Mouse (Mus musculus): ENCODE results near the gene Ccdc86. TPM values are rescaled to one million over a fixed set of nuclear protein-coding genes. Genes with fewer than 3 reads are reported as not detected.
A peak's percentile ranks its signal among the peaks of the same experiment; 100 is the strongest.

Ccdc86 gene
- total RNA-seq, 1 experiment from 2014 or later = 14.3 TPM

DNA sequence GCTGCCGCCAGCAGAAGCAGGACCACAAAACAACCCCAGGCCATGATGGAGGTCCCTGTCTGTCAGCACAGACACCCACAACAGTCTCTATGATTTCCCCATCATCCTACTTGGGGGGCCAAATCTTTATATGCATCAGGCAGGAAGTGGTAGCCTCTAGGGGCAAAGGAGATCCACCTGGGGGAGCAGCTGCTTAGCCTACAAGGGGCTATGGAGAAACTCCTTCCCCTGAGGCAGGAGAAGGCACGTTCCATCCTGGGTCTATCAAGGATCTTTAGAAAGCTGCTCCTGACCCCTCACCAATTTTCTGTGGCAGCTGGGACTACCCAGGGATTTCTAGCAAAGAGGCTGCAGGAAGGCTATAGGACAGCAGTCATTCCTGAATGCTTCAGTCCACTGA is 28.5 kb downstream of the Ccdc86 start, which contains the start of gene Zp1:
Zp1 (minus strand) TSS at position 101 of the 400 bp plus-strand sequence.
- ATAC-seq (ENCODE audit: extremely low read depth, insufficient number of reproducible peaks, low FRiP score, poor library complexity, severe bottlenecking) = no peak

DNA sequence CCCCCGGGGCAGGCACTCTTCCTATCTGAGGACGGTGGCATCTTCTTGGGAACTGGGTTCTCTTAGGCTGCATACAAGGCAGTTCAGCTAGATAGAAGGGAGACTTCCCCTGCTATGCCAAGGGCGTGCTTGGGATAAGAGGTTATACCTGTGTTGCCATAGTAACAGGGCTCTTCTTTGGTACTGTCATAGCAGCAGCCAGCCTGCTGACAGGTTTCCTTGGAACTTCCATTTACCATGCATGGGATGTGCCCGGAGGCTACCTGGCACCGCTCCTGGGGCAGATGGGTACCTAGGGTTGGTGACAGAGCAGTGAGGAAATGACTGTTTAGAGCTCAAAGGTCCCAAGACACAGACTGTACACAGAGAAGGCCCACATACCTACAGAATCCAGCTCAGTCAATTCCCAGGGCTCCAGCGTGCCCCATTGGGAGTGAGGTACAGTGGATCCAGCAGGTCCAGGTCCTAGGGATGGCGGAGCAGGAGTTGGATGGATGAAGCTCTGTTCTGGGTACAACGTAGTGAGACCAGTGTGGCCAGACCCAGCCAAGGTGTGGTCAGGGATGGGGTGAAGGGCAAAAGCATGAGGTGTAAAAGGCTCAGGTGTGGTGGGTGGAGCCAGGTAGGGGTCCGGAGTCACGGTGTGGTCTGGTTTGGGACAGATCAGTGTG is 30.6 kb downstream of the Ccdc86 start:
- no peak for ATAC-seq (ENCODE audit: extremely low read depth, insufficient number of reproducible peaks, low FRiP score, poor library complexity, severe bottlenecking)

DNA sequence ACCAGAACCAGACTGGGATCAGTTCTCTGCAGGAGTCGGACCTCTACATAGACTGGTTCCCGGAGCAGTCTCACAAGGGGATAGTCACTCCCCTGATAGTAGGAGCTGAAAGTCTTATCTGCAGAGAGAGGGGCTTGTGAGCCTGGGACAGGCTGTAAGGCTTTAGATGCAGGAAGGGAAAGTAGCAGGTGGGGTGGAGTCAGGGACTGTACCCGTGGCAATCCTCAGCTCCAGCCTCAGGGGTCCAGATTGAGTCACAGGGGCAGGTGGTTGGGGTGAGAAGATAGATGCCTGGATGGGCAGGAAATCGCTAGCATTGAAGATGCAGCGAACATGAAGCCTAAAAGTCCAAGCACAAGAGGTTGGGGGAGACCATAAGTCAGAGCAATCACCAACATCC is 32.6 kb downstream of the Ccdc86 start:
- no peak for ATAC-seq (ENCODE audit: extremely low read depth, insufficient number of reproducible peaks, low FRiP score, poor library complexity, severe bottlenecking)

DNA sequence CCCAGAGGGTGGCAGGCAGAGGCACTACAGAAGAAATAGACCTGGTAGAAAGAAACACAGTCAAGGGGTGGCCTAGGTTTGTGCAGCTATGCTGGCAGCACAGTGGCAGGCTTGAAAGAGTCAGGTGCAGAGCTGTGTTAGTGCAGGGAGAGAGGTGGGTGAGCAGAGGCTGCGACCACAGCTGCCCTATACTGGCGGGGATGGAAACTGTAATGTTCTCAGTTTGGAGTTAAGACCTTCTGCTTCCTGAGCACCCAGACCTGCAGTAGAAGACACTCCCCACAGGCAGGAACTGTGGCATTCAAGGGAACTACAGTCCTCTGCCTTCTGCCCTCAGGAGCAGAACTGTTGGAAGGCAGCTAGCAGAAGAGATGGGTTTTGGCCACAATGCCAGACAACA is 34.2 kb downstream of the Ccdc86 start:
- no peak for ATAC-seq (ENCODE audit: extremely low read depth, insufficient number of reproducible peaks, low FRiP score, poor library complexity, severe bottlenecking)

DNA sequence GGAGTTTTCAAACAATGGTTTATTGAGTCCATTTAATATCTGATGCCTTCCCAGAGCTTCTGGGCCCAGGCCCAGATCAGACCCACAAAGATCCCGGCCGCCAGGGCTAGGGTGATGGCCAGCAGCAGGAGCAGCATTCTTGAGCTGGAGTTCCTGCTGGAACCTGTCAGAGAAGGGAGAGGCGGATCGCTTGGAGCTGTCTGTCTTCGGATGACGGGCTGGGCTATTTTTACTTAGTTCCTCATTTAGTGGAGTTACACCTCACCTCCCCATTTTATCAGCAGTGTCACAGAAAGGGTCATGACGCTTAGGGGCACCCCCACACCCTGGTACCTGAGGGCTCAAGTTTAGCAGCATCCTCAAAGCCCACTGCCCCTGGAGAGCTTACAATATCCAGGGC is 34.8 kb downstream of the Ccdc86 start:
- ATAC-seq (ENCODE audit: extremely low read depth, insufficient number of reproducible peaks, low FRiP score, poor library complexity, severe bottlenecking) = peak; percentile 55

DNA sequence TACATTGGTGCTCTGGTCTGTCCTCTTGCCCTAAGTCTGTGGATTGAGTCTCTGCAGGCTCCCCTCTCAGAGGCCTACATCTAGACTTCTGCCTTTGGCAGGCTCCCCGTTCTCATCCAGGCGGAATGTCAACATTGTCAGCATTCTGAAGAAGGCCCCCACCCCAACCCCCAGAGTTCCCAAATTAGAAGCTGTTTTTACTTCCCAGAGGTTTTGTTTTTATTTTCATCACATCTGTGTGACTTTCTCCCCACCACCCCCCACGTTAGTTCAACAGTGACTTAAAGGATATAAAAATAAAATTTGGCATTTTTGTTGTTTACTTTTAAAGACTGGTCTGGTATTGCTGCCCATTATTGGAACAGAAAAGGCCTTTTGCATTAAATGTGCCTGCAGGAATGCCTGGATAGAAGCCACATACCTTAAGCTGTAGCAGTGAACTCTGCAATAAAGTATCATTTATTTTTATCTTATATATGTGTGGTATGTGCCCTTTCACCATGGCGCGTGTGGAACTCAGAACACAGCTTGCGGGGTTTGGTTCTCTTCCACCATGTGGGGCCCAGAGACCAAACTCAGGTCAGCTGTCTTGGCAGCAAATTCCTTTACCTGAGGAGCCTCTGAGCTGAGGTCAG is 39.9 kb downstream of the Ccdc86 start:
- no peak for ATAC-seq (ENCODE audit: extremely low read depth, insufficient number of reproducible peaks, low FRiP score, poor library complexity, severe bottlenecking)

DNA sequence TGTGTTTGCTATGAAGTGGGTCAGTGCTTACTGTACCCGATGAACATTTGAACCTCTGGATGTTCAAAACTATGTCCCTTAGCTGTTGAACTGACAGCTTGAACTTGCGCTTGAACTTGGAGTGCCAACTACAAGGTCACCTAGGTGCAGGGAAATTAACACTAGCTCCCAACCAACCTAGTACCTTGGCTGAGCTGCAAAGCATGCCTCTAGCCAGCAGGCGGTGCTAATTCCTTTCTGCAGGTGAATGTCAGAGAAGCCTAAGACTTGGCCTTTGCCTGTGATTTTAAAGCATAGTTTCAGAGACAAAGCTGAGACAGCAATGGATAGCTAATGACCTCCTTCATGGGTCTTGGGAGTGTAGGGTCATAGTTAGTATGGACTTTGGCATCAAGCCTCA is 41.2 kb downstream of the Ccdc86 start:
- ATAC-seq (ENCODE audit: extremely low read depth, insufficient number of reproducible peaks, low FRiP score, poor library complexity, severe bottlenecking) = peak; percentile 43; the same call in 1 of the 2 replicates

DNA sequence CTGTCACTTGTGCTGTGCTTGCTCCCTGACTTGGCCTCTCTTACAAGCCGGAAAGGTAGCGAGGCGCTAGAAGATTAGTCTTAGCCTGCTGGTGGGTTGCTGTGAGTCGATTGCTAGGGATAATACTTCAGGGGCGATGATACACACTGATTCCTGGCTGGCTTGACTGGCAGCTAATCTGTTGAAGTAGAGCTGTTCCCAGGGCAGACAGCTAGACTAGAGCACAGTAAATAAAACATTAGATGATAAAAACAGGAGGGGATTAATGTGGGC is 43.4 kb downstream of the Ccdc86 start:
- ATAC-seq (ENCODE audit: extremely low read depth, insufficient number of reproducible peaks, low FRiP score, poor library complexity, severe bottlenecking) = no peak

DNA sequence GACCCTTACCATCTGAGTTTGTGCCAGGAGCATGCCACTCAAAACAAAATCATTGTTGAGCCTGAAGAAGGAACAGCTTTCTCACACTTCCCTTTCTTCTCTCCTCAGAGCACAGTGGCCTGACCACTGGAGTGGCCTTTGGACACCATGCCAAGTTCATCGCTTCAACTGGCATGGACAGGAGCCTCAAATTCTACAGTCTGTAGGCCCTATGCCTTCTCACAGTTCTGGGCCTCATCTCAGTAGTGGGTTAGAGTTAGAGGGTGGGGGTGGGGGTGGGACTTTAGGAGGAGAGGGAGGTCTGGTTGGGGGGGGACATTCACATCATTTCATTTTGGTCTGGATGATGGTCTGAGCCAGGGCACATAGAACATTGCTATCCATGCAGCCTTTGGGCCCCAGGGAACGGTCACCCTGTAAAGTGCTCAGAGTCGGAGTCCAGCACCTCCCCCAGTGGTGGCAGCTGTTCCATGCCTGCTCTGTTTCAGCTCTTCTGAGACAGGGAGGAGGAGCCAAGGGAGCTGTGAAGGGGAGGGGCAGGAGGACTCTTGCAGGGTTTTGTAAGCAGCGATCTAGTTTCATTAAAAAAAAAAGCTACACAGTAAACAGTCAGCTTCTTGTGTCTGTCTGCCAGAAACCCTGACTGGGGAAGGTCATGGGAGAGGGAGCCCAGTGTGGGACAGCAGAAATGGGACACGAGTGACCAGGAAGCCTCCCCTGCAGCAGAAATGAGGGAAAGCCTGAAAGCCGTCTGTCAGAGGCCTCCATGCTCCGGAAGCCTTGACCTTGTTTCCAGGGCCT is 43.9 kb downstream of the Ccdc86 start:
- no peak for ATAC-seq (ENCODE audit: extremely low read depth, insufficient number of reproducible peaks, low FRiP score, poor library complexity, severe bottlenecking)

DNA sequence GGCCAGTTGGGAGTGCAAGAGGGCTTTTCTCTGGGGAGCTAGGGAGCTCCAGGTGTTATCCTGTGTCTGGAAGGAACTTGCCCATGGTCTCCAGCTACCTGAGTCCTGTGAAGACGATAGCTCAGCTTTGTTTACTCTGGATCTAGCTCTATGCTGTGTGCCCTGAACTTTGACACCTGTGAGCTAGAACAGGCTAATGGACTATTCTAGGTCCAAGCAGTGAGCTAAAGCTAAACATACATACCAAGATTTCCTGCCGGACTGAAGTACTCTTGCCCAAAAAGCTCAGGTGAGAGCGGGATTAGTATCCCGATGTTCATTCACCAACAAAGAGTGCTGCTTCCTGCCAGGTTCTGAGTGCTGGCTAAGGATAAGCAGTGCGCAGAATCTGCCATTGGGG is 44.6 kb downstream of the Ccdc86 start:
- ATAC-seq (ENCODE audit: extremely low read depth, insufficient number of reproducible peaks, low FRiP score, poor library complexity, severe bottlenecking) = no peak

DNA sequence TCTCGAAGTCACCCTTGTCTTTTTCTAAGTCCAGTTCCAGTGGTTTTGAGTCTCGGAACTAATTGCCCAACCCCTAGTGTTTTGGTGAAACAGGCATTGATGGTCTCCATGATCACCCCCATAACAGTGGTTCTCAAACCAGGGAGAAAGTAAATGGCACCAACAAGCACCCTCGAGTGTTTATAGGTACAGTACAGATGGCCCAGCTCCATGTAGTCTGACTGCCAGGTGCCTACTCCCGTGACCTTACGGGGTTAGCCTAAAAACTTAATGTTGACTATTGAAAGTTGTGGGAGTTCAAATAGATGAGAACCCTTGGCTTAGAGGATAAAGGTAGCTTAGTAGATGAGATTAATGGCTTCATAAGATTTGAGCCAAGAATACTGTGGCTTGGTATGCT is 48.0 kb downstream of the Ccdc86 start:
- no peak for ATAC-seq (ENCODE audit: extremely low read depth, insufficient number of reproducible peaks, low FRiP score, poor library complexity, severe bottlenecking)

DNA sequence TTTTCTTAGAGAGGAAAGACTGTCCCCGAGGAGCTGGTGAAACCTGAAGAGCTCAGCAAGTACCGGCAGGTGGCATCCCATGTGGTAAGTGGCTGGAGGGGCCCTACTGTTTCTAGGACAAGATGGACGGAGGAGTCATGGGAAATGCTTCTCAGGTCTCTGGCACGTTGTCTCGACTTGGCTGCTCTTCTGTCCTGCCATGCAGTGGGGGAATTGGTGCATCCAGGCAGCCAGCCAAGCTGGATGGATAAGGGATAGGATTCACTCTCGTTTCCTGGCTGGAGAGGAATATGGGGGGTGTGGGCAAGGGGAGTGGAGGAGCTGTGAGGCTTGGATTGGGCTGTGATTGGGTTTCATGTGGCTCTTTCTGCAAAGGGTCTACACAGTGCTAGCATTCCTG is 48.8 kb downstream of the Ccdc86 start:
- no peak for ATAC-seq (ENCODE audit: extremely low read depth, insufficient number of reproducible peaks, low FRiP score, poor library complexity, severe bottlenecking)

DNA sequence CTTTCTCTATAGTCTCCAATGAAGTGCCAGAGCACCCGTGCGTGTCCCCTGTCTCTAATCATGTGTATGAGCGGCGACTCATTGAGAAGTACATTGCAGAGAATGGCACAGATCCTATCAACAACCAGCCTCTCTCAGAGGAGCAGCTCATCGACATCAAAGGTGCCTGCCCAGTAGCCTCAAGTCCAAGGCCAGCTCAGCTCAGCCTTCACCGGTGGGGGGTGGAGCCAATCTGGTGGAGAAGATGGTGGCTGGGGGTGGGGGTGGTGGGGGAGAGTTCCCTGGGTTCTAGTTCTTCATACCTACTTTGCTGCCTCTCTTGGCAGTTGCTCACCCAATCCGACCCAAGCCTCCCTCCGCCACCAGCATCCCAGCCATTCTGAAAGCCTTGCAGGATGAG is 51.6 kb downstream of the Ccdc86 start:
- no peak for ATAC-seq (ENCODE audit: extremely low read depth, insufficient number of reproducible peaks, low FRiP score, poor library complexity, severe bottlenecking)

DNA sequence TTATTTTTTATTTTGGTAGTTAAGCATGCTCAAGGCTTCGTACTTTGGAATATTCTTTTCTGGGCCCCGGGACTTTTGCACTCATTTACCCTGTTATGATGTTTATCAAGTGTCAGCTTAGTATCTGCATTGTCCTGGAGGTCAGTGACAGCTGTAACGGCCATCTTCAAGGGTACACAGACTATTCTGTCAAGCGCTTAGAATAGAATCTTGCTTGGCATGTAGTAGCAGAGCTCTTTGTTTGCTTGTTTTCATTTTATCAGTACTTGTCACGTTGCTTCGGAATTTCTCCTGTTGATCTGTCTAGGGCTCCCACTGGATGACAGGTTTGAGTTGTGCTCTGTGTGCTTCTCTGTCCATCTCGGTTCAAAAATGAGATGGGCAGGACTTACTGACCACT is 52.2 kb downstream of the Ccdc86 start:
- ATAC-seq (ENCODE audit: extremely low read depth, insufficient number of reproducible peaks, low FRiP score, poor library complexity, severe bottlenecking) = no peak

DNA sequence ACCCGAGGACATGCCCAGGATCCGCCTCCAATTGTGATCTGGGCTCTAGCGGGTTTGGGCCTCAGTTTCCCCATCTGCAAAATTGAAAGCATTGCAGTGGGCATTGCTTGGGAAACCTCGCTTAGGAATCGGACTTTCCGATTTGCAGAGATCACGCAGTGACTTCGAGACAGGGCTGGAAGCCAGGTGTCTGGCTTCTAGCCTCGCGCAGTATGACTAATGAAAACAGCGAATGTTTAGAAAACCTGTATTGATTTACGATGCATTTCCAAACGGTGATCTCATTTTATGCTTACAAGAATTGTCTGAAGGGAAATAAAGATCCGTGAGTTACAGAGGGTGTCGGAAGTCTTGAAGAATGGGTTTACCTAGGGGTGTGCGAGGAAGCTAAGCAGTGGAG is 53.4 kb downstream of the Ccdc86 start:
- ATAC-seq (ENCODE audit: extremely low read depth, insufficient number of reproducible peaks, low FRiP score, poor library complexity, severe bottlenecking) = no peak

DNA sequence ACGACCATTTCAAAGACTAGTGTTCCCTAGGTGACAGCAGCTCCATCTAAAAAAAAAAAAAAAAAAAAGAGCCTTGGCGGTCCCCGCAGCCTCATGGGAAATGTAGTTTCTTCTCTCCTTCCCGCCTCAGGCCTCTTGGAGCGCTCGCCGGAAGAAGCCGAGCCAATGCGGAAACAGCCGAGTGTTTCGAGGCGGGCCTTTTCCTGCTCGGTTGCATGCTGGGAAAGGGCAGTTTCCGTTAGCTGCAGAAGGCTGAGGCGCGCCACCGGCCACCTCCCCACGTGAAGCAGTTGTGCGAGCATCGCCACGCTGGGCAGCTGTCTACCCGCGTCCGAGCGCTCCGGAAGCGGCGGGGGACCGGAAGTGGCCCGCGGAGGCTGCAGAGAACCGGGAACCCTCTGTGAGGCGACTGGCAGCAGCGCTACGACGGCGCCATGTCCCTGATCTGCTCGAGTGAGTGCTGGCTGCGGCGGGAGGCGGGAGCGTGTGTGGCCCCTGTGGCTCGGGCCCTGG is 54.0 kb downstream of the Ccdc86 start, which contains the start of gene Prpf19:
Prpf19 (plus strand) TSS at position 216 of the 513 bp plus-strand sequence.
- peak; percentile 99 for ATAC-seq (ENCODE audit: extremely low read depth, insufficient number of reproducible peaks, low FRiP score, poor library complexity, severe bottlenecking)

DNA sequence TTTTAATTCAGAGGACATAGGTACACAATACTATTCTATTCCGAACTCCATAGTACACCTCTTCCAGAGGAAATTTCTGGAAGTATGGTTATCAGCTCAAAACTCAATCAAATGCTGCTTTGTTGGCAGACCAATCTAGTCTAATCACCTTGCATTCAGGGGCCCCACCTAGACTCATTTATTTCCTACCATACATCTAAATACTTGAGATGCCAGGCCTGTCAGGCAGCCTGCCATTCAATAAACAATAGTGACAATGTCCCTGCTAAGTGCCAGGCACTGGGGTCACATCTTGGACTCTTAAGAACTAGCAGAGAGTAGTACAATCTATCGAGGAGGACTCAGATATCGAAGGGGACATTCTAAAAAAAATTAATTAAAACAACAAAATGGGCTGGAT is 56.9 kb downstream of the Ccdc86 start:
- ATAC-seq (ENCODE audit: extremely low read depth, insufficient number of reproducible peaks, low FRiP score, poor library complexity, severe bottlenecking) = no peak

All from neutrophil, adult 5-6 weeks (primary cell).